Comparison of ENCODE assay signal across 9 mouse cellular contexts in genomic region chr8:107139704-107140470, GRCm38 (mm10). TPM values are rescaled to one million over a fixed set of nuclear protein-coding genes. Genes with fewer than 3 reads are reported as not detected.
DNase-seq lines count a peak whose midpoint lies in the region; ATAC-seq lines count a peak whose summit lies in the region.
"Had no signal": no experiment of that assay in that cellular context is flagged by ENCODE, and none has a peak within 500 bp of the region (broad histone marks: within the 10 kb centered on the region; RNA-seq: fewer than 3 reads in every experiment).

No protein-coding gene starts in this region.

- peak; percentile 64 for DNase-seq in ovary, postnatal 36 days (ENCODE audit: low spot score)
- no peak for DNase-seq in ovary, postnatal 14 days (ENCODE audit: low spot score)
- DNase-seq in yolk sac, embryonic 10.5 days (ENCODE audit: low spot score), result peak; percentile 58
- no peak for DNase-seq in limb, embryonic 10.5 days (ENCODE audit: low spot score)
- DNase-seq in right cerebral cortex, postnatal 10 days (ENCODE audit: low spot score in 2 of 2), result no peak

- 48% methylated on average over 13 of the region's 13 CpGs for WGBS in embryonic facial prominence, embryonic 15.5 days
- 50% methylated on average over 13 of the region's 13 CpGs for WGBS in intestine, embryonic 15.5 days
- WGBS in lung, embryonic 15.5 days, result 41% methylated on average over 13 of the region's 13 CpGs
- WGBS in limb, embryonic 10.5 days, result 62% methylated on average over 13 of the region's 13 CpGs

- no peak overlapping the region for H3K4me2 ChIP-seq in embryonic facial prominence, embryonic 15.5 days (replicated peaks)
- no peak overlapping the region for H3K4me2 ChIP-seq in intestine, embryonic 15.5 days (replicated peaks)
- no peak overlapping the region for H3K4me2 ChIP-seq in lung, embryonic 15.5 days
- H3K4me2 ChIP-seq: limb, embryonic 15.5 days had no signal

- H3K36me3 ChIP-seq in embryonic facial prominence, embryonic 15.5 days, result no peaks in the 10 kb centered on the region
- H3K36me3 ChIP-seq in intestine, embryonic 15.5 days, result no peaks in the 10 kb centered on the region
- no peaks in the 10 kb centered on the region for H3K36me3 ChIP-seq in lung, embryonic 15.5 days
- no peaks in the 10 kb centered on the region for H3K36me3 ChIP-seq in limb, embryonic 10.5 days
- H3K36me3 ChIP-seq: limb, embryonic 15.5 days had no signal

- no peaks in the 10 kb centered on the region for H3K9me3 ChIP-seq in embryonic facial prominence, embryonic 15.5 days (replicated peaks)
- H3K9me3 ChIP-seq in intestine, embryonic 15.5 days, result no peaks in the 10 kb centered on the region
- no peaks in the 10 kb centered on the region for H3K9me3 ChIP-seq in lung, embryonic 15.5 days
- H3K9me3 ChIP-seq in limb, embryonic 10.5 days (replicated peaks), result no peaks in the 10 kb centered on the region
- H3K9me3 ChIP-seq: limb, embryonic 15.5 days had no signal

- no peak overlapping the region for H3K9ac ChIP-seq in embryonic facial prominence, embryonic 15.5 days
- H3K9ac ChIP-seq in intestine, embryonic 15.5 days, result no peak overlapping the region
- no peak overlapping the region for H3K9ac ChIP-seq in lung, embryonic 15.5 days
- H3K9ac ChIP-seq: limb, embryonic 15.5 days had no signal

- no peaks in the 10 kb centered on the region for H3K27me3 ChIP-seq in embryonic facial prominence, embryonic 15.5 days
- H3K27me3 ChIP-seq in intestine, embryonic 15.5 days (replicated peaks), result no peaks in the 10 kb centered on the region
- H3K27me3 ChIP-seq in lung, embryonic 15.5 days, result no peaks in the 10 kb centered on the region
- no peaks in the 10 kb centered on the region for H3K27me3 ChIP-seq in limb, embryonic 10.5 days (ENCODE audit: low read depth, poor library complexity, severe bottlenecking)
- H3K27me3 ChIP-seq: limb, embryonic 15.5 days had no signal

- H3K27ac ChIP-seq in embryonic facial prominence, embryonic 15.5 days (replicated peaks), result no peak overlapping the region
- peak overlapping the region; percentile 60 for H3K27ac ChIP-seq in intestine, embryonic 15.5 days
- H3K27ac ChIP-seq in lung, embryonic 15.5 days, result no peak overlapping the region
- H3K27ac ChIP-seq in limb, embryonic 10.5 days, result no peak overlapping the region
- H3K27ac ChIP-seq: limb, embryonic 15.5 days had no signal

- 0 out of 2 replicates have a peak, but pooled peaks cover 2% of the 10 kb centered on the region for H3K4me1 ChIP-seq in embryonic facial prominence, embryonic 15.5 days
- peaks cover 8% of the 10 kb centered on the region; the same call in 1 of the 2 replicates for H3K4me1 ChIP-seq in intestine, embryonic 15.5 days (replicated peaks)
- peaks cover 15% of the 10 kb centered on the region; the same call in 1 of the 2 replicates for H3K4me1 ChIP-seq in lung, embryonic 15.5 days
- H3K4me1 ChIP-seq in limb, embryonic 10.5 days, result peaks cover 18% of the 10 kb centered on the region

- peak; percentile 69; the same call in 1 of the 2 replicates for ATAC-seq in embryonic facial prominence, embryonic 15.5 days (ENCODE audit: insufficient number of reproducible peaks, low FRiP score, low TSS enrichment, low read depth)
- peak; percentile 83 for ATAC-seq in intestine, embryonic 15.5 days
- ATAC-seq in lung, embryonic 15.5 days (ENCODE audit: borderline replicate concordance, extremely low read depth, low FRiP score, low TSS enrichment), result peak; percentile 57

- no peak overlapping the region for H3K4me3 ChIP-seq in embryonic facial prominence, embryonic 15.5 days (replicated peaks)
- H3K4me3 ChIP-seq in intestine, embryonic 15.5 days (replicated peaks), result no peak overlapping the region
- H3K4me3 ChIP-seq in lung, embryonic 15.5 days, result no peak overlapping the region
- H3K4me3 ChIP-seq in limb, embryonic 10.5 days, result no peak overlapping the region
- H3K4me3 ChIP-seq: limb, embryonic 15.5 days had no signal

RNA-seq across cellular contexts. Expression of gene Cyb5b, which starts 10.6 kb away (rescaled TPM):
- polyA plus RNA-seq in embryonic facial prominence, embryonic 15.5 days (2015; fragmentation: Nextera tagmentation; extraction: Ambion mirVana), result 66.7 and 67.5 TPM in 2 replicates
- 139 and 144 TPM in 2 replicates for polyA plus RNA-seq in intestine, embryonic 15.5 days (2015; fragmentation: Nextera tagmentation; extraction: Ambion mirVana)
- 87.3 and 88.3 TPM in 2 replicates for polyA plus RNA-seq in lung, embryonic 15.5 days (2015; fragmentation: Nextera tagmentation; extraction: Ambion mirVana)
- polyA plus RNA-seq in limb, embryonic 10.5 days (2016; fragmentation: Nextera tagmentation; extraction: Ambion mirVana), result 126 and 128 TPM in 2 replicates

RNA-seq across cellular contexts. Expression of gene Terf2, which starts 43.5 kb away (rescaled TPM):
- 18.9 and 20.1 TPM in 2 replicates for polyA plus RNA-seq in embryonic facial prominence, embryonic 15.5 days (2015; fragmentation: Nextera tagmentation; extraction: Ambion mirVana)
- polyA plus RNA-seq in intestine, embryonic 15.5 days (2015; fragmentation: Nextera tagmentation; extraction: Ambion mirVana), result 14.8 and 16.4 TPM in 2 replicates
- 16.4 and 17.0 TPM in 2 replicates for polyA plus RNA-seq in lung, embryonic 15.5 days (2015; fragmentation: Nextera tagmentation; extraction: Ambion mirVana)
- 16.4 and 18.1 TPM in 2 replicates for polyA plus RNA-seq in limb, embryonic 10.5 days (2016; fragmentation: Nextera tagmentation; extraction: Ambion mirVana)

Comparison
In these comparisons a context has a peak if more than half of its experiments do, and no peak if none do; other contexts are left out.
1. DNase-seq: peak in ovary, postnatal 36 days (single experiment) and yolk sac, embryonic 10.5 days (single experiment); none in ovary, postnatal 14 days (single experiment), limb, embryonic 10.5 days (single experiment) and right cerebral cortex, postnatal 10 days (0 of 2).
2. Peak in every context shown above with its lines, with median percentiles within 50 percentile points of each other: ATAC-seq.